Mouse (Mus musculus): ENCODE results near the gene Olfr60.

Gene Olfr60

GRCm38 (mm10) chr7:140361571-140361970 lies at the start of gene Olfr60:
Gene Olfr60, minus strand, starts transcription at chr7:140361671.
- no peak for DNase-seq

- no peak for DNase-seq
These were observed 41.3 kb upstream of the Olfr60 start, which contains the start of gene Olfr531 for GRCm38 (mm10) chr7:140402818-140403217. Gene Olfr531, minus strand, starts transcription at chr7:140402918.

- no peak for DNase-seq
These were observed 15.4 kb upstream of the Olfr60 start for GRCm38 (mm10) chr7:140376911-140377310.

GRCm38 (mm10) chr7:140376231-140376630 lies 14.8 kb upstream of the Olfr60 start, which contains the start of gene Olfr530:
Gene Olfr530, minus strand, starts transcription at chr7:140376331.
- no peak for DNase-seq

- no peak for DNase-seq
These were observed 12.8 kb upstream of the Olfr60 start for GRCm38 (mm10) chr7:140374300-140374699.

GRCm38 (mm10) chr7:140333717-140334116 lies 27.8 kb downstream of the Olfr60 start, which contains the start of gene Olfr527:
Gene Olfr527, plus strand, starts transcription at chr7:140334017.
- no peak for DNase-seq

- DNase-seq = no peak
These were observed 31.6 kb downstream of the Olfr60 start for GRCm38 (mm10) chr7:140329766-140330304.

- DNase-seq = no peak
These were observed 40.3 kb downstream of the Olfr60 start for GRCm38 (mm10) chr7:140321135-140321534.

- DNase-seq = no peak
These were observed 40.9 kb downstream of the Olfr60 start, which contains the start of gene Olfr525 for GRCm38 (mm10) chr7:140320558-140320957. Gene Olfr525, plus strand, starts transcription at chr7:140320858.

GRCm38 (mm10) chr7:140319861-140320385 lies 41.5 kb downstream of the Olfr60 start:
- DNase-seq = no peak

- no peak for DNase-seq
These were observed 62.1 kb downstream of the Olfr60 start for GRCm38 (mm10) chr7:140299416-140299815.

- DNase-seq = no peak
These were observed 64.6 kb downstream of the Olfr60 start for GRCm38 (mm10) chr7:140296876-140297275.

- no peak for DNase-seq
These were observed 65.7 kb downstream of the Olfr60 start for GRCm38 (mm10) chr7:140295746-140296145.

All from kidney, adult 11 months (tissue).